Mouse (Mus musculus) colon, adult 2 months (tissue): Measurements from ENCODE around the gene Hypk. TPM values are rescaled to one million over a fixed set of nuclear protein-coding genes. Genes with fewer than 3 reads are reported as not detected.

ENCODE experiments used
- polyA plus RNA-seq: library from polyadenylated mRNA; depleted of rRNA; stranded (reverse); fragments of >200 nt; gene quantifications from 2 replicates; pipeline ENCODE4 v1.2.3, GENCODE M21; 2012; rRNA removed

Gene Hypk
- 4.7 and 5.5 TPM in 2 replicates for polyA plus RNA-seq

DNA sequence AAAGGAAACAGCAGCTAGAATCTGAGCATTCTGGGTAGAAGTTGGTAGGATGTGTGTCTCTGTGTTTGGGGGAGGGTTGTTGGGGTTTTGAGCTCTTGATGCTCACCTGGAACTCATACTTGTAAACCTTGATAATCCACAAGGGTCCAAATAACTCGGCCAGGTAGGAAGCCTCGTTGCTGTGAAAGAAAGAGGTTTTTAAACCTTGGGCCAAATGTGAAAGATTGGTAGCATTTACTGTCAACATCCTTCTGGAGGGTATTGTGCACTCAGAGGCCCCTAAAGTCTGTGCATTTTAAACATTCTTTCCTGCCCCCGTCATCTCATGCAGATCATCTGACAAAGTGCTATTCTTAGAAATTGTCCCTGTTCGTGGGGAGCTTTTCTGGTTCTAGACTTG lies at the start of gene Hypk:
TSS of gene Hypk (plus strand) at position 301 of the 400 bp plus-strand sequence.

DNA sequence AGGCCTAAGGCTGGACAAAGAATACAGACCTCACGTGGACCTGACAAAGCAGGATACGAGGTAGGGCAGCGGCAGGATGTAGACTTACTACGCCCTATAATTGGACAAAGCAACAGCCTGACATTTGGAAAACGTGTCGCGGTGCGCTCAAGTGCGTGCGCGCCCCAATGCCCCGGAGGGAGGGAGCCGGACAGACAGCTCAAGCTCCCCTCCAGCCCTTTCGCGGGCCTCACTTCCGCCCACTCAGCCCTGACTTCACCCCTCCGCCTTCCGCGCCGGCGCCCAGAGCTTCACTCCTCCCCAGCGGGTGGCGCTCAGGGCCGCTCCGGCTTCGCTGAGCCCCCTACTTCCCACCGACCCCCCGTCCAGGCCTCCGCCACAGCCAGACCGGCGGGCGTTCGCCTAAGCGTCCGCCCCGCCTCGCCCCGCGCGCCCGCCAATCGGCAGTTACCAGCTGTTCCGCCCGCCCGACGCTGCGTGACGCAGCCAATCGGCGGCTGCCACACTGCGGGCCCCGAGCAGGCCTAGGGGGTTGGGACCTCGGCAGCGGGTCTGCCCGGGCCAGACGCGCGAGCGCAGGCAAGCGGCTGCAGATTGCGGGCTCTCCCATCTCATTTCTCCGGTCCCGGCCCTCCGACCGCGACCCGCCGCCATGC lies 39.6 kb upstream of the Hypk start, which contains the start of the genes Pdia3 and Catsper2:
TSS of gene Pdia3 (plus strand) at position 389 of the 656 bp plus-strand sequence.
TSS of gene Catsper2 (minus strand) at position 406 of the 656 bp plus-strand sequence.

DNA sequence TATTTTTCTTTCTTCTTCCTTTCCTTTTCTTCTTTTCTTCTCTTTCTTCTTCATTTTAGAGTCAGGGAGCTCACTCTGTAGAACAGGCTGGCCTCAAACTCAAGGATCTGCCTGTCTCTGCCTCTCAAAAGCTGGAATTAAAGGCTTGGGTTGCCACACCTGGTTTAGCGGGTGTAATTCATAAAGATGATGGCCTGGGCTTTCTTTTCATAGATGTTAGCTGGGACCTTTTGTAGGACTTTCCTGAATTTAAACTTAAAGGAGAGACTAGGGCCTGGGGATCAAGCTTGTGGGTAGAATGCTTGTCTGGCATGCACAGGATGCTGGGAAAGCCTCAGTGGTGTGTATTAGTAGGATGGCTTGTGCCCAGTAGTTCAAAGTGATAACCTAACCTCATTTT lies 8.9 kb upstream of the Hypk start, which contains the start of gene Ell3:
TSS of gene Ell3 (minus strand) at position 101 of the 400 bp plus-strand sequence.

DNA sequence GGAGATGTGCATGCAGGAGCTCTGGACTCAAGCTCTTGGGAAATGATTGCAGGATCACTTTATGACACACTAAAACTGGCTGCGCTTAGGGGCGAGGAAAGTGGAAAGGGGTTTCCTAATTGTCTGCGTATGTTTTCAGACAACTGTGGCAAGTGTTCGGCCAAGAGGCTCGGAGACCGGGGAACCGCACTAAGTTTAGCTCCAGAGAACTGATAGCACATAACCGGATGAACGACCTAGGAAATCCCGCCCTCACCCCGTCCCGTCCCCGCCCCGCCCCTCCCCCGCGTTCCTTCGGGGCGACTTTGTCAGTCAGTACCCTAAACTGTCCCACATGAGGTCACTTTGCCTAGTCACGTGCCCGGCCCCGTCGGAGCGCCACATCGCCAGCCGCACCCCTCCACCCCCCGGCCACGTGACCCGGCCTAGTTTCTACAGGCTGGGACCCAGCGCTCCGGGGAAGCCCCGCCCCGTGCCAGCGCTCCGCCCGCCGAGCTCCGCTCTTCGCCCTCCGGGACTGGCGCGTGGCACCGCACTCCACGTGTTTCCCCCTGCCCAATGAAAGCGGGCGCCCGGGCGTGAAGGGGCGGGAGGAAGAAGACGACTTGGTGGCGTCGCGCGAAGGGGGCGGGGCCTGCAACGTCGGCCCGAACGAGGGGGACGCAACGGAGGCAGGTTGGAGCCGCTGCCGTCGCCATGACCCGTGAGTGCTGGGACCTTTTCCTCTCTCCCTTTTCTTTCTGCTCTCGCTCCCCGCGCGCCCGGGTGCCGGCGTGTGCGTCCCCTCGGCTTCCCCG lies 4.2 kb upstream of the Hypk start, which contains the start of gene Serf2:
TSS of gene Serf2 (plus strand) at position 457 of the 797 bp plus-strand sequence.

DNA sequence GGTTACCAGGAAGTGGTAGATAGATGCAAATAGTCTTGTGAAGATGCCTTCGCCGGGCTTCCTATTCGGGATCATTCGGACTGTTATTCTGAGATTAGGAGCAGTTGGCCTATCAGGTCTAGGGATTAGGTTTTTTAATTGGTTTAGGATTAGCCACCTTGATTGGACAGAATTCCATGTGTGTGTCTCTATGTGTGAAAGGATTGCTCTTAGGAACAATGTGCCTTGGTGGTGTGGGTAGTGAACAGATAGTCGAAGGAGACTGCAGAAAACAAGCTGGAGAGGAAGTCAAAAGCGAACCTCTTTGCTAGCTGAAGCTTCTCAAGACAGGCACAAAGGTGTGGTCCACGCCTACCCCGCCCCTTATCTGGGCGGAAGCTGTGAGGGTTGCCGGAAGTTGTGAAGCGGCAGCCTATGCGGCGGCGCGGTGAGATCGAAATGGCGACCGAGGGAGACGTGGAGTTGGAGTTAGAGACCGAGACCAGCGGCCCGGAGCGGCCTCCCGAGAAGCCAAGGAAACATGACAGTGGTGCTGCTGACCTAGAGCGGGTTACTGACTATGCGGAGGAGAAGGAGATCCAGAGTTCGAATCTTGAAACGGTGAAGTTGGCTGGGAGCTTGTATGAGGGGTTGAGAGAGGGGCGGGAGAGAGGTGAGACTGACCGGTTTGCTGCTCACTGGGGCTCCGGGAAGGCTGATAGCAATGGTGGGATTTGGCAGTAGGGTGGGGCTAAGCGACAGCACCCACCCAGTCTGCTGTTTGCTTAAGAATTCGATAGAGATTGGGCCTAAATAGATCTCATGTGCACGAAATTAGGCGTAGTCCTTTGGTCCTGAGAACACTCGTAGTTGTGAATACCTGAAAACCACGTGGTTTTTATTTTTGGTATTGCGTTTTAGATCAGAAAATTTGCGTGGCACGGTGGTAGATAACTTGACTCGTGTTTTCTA lies 3.9 kb downstream of the Hypk start, which contains the start of gene Serinc4:
TSS of gene Serinc4 (minus strand) at position 90 of the 951 bp plus-strand sequence.

DNA sequence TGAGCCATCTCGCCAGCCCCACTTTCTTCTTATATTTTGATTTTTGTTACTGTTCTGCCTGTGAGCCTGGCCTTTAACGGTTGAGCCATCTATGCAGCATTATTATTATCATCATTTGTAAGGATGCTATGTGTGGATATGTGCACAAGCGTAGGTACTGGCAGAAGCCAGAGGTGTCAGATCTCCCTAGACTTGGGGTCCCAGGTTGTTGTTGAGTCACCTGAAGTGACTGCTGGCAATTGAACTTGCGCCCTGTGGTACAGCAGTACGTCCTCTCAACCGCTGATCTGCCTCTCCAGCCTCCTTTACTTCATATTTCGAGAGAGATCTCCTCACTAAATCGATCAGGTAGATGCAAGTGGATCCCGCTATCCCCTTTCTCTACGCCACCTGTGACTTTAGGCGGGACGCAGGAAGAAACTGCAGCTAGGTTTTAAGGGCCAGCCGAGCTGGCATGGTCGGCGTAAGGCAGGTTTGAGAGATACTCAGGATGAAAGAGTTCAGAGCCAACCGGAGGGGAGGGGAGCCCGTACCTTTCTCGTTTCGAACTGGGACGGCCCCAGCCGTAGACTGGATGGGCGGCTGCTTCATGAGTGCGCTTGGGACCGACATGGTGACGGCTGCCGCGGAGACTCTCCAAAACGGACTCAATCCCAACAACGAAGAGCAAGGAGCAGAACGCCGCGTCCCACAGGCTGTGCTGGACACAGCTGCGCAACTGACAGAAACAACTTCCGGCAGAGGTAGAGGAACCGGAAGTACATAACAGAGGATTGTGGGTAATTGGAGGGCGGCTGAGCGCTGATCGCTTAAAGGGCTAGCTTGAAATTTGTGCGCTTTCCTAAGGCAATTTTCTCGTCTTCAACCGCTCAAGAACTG lies 20.4 kb downstream of the Hypk start, which contains the start of gene Mfap1b:
TSS of gene Mfap1b (minus strand) at position 767 of the 879 bp plus-strand sequence.

DNA sequence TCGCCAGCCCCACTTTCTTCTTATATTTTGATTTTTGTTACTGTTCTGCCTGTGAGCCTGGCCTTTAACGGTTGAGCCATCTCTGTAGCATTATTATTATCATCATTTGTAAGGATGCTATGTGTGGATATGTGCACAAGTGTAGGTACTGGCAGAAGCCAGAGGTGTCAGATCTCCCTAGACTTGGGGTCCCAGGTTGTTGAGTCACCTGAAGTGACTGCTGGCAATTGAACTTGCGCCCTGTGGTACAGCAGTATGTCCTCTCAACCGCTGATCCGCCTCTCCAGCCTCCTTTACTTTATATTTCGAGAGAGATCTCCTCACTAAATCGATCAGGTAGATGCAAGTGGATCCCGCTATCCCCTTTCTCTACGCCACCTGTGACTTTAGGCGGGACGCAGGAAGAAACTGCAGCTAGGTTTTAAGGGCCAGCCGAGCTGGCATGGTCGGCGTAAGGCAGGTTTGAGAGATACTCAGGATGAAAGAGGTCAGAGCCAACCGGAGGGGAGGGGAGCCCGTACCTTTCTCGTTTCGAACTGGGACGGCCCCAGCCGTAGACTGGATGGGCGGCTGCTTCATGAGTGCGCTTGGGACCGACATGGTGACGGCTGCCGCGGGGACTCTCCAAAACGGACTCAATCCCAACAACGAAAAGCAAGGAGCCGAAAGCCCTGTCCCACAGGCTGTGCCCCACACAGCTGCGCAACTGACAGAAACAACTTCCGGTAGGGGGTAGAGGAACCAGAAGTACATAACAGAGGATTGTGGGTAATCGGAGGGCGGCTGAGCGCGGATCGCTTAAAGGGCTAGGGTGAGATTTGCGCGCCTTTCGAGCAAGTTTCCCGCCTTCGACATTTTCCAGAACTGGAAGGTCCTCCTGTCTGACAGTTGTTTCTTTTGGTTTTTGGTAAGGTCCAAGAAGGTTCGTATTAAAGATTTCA lies 53.1 kb downstream of the Hypk start, which contains the start of the genes Mfap1a and Wdr76:
TSS of gene Mfap1a (minus strand) at position 724 of the 941 bp plus-strand sequence.
TSS of gene Wdr76 (plus strand) at position 782 of the 941 bp plus-strand sequence.

Other genes starting within 250 kb of the Hypk start
- gene Trp53bp1, start 181.9 kb upstream of the Hypk start, polyA plus RNA-seq: 14.7 and 19.8 TPM in 2 replicates
- gene Map1a, start 163.7 kb upstream of the Hypk start, polyA plus RNA-seq: 5.3 and 6.6 TPM in 2 replicates
- gene Ppip5k1, start 97.9 kb upstream of the Hypk start, polyA plus RNA-seq: 77.6 and 90.2 TPM in 2 replicates
- gene Ckmt1, start 95.6 kb upstream of the Hypk start, polyA plus RNA-seq: 2,943 and 2,968 TPM in 2 replicates
- gene Strc, start 66.1 kb upstream of the Hypk start, polyA plus RNA-seq: 0.17 and 0.54 TPM in 2 replicates
- gene Pdia3, start 39.5 kb upstream of the Hypk start, polyA plus RNA-seq: 1,092 and 1,384 TPM in 2 replicates
- gene Catsper2, start 39.5 kb upstream of the Hypk start, polyA plus RNA-seq: 0.67 and 0.71 TPM in 2 replicates
- 6.0 and 9.6 TPM in 2 replicates for gene Ell3, start 9.0 kb upstream of the Hypk start, polyA plus RNA-seq
- 236 and 378 TPM in 2 replicates for gene Serf2, start 4.1 kb upstream of the Hypk start, polyA plus RNA-seq
- gene Serinc4, start 3.5 kb downstream of the Hypk start, polyA plus RNA-seq: 0.34 and 0.37 TPM in 2 replicates
- gene Mfap1b, start 20.8 kb downstream of the Hypk start, polyA plus RNA-seq: 1.1 and 1.3 TPM in 2 replicates
- gene Mfap1a, start 53.4 kb downstream of the Hypk start, polyA plus RNA-seq: 0.97 and 1.3 TPM in 2 replicates
- gene Wdr76, start 53.4 kb downstream of the Hypk start, polyA plus RNA-seq: 1.8 and 1.9 TPM in 2 replicates